Mouse (Mus musculus) heart, embryonic 13.5 days (tissue): ENCODE data around the gene Zfp276. TPM values are rescaled to one million over a fixed set of nuclear protein-coding genes. Genes with fewer than 3 reads are reported as not detected.
"Not testable (repeated sequence)": the region's sequence is repeated elsewhere in the genome, so short reads cannot be mapped to it uniquely, and the experiment has no call there.

ENCODE experiments used
- ATAC-seq: fragments of 200-750 bp; cut with Nextera tagmentation; 2 replicates; pipeline ENCODE4 v1.8.0; 2017; ENCODE audit warnings: moderate TSS enrichment; ENCODE audit not compliant: insufficient number of reproducible peaks, low FRiP score, low TSS enrichment; ENCODE audit errors: extremely low read depth
- H3K27ac ChIP-seq: fragments of 300-500 bp; sonication (generic); replicated peaks from 2 replicates; pipeline ENCODE4 v1.5.1; 2015; ENCODE audit warnings: moderate library complexity, mild to moderate bottlenecking, inconsistent platforms
- H3K27me3 ChIP-seq: fragments of 300-500 bp; sonication (generic); replicated peaks from 2 replicates; pipeline ENCODE4 v1.6.1; 2015; ENCODE audit warnings: mild to moderate bottlenecking, inconsistent platforms
- H3K36me3 ChIP-seq: fragments of 300-500 bp; sonication (generic); 2 replicates; pipeline ENCODE4 v1.6.1; 2015; ENCODE audit warnings: mild to moderate bottlenecking, inconsistent platforms
- H3K4me1 ChIP-seq: fragments of 300-500 bp; sonication (generic); 2 replicates; pipeline ENCODE4 v1.6.1; 2015; ENCODE audit warnings: inconsistent platforms
- H3K4me2 ChIP-seq: fragments of 300-500 bp; sonication (generic); 2 replicates; pipeline ENCODE4 v1.6.1; 2015; ENCODE audit warnings: inconsistent platforms, mild to moderate bottlenecking, moderate library complexity
- H3K4me3 ChIP-seq: fragments of 300-500 bp; sonication (generic); 2 replicates; pipeline ENCODE4 v1.5.1; 2015; ENCODE audit warnings: moderate library complexity, mild to moderate bottlenecking, inconsistent platforms
- H3K9ac ChIP-seq: fragments of 300-500 bp; sonication (generic); 2 replicates; pipeline ENCODE4 v1.6.1; 2015; ENCODE audit warnings: inconsistent platforms, mild to moderate bottlenecking, moderate library complexity
- H3K9me3 ChIP-seq: fragments of 300-500 bp; sonication (generic); 2 replicates; pipeline ENCODE4 v1.6.1; 2016; ENCODE audit warnings: inconsistent platforms
- WGBS: fragments of 180-500 bp; shearing (Covaris S2); methylation state at CpG from one replicate; pipeline ENCODE4 v1.1.7; 2015; ENCODE audit warnings: mixed read lengths; 5-methylcytosine and 5-hydroxymethylcytosine counted together
- polyA plus RNA-seq: library from polyadenylated mRNA; unstranded; fragments of >200 nt; fragmentation: Nextera tagmentation; extraction: Ambion mirVana; gene quantifications from 2 replicates; pipeline ENCODE4 v1.2.1, GENCODE M21; 2015

Zfp276 gene
- polyA plus RNA-seq, 1 experiment from 2014 or later, result 12.7 TPM

- Histone ChIP-seq H3K27me3 (no peaks in the 10 kb centered on the region), H3K4me3 (no peak overlapping the region), H3K4me1 (peaks cover 12% of the 10 kb centered on the region), H3K4me2 (no peak overlapping the region), H3K27ac (no peak overlapping the region), H3K9me3 (no peaks in the 10 kb centered on the region), H3K36me3 (peaks cover 83% of the 10 kb centered on the region), H3K9ac (no peak overlapping the region)
- WGBS, result 91% methylated on average over 8 of the region's 8 CpGs
- no peak for ATAC-seq
These were observed 5.4 kb upstream of the Zfp276 start for GRCm38 (mm10) chr8:123248596-123248995.

DNA sequence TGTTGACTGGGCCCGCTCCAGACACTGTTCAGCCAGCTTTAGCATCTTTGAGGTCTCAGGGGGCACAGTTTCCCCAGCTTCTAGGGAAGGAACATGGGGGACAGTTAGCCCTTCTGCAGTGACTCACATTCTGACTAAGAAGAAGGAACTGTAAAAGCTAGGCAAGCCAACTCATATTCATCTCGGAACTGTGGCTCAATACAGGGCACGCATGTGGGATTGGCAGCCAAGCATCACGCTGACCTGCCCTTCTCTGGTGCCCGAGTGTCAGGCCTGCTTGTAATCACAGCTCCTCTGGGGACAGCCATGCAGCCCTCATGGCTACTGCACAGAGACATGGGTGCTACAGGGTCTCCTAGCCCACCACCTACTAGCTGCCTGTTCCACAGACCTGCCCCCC is 3.1 kb upstream of the Zfp276 start:
- peaks cover 24% of the 10 kb centered on the region for H3K4me1 ChIP-seq
- H3K9ac ChIP-seq, result no peak overlapping the region
- ATAC-seq, result no peak
- WGBS, result 89% methylated on average over 5 of the region's 5 CpGs
- no peak overlapping the region for H3K4me2 ChIP-seq
- H3K4me3 ChIP-seq, result no peak overlapping the region
- no peak overlapping the region for H3K27ac ChIP-seq
- no peaks in the 10 kb centered on the region for H3K9me3 ChIP-seq
- no peaks in the 10 kb centered on the region for H3K27me3 ChIP-seq
- peaks cover 64% of the 10 kb centered on the region for H3K36me3 ChIP-seq

DNA sequence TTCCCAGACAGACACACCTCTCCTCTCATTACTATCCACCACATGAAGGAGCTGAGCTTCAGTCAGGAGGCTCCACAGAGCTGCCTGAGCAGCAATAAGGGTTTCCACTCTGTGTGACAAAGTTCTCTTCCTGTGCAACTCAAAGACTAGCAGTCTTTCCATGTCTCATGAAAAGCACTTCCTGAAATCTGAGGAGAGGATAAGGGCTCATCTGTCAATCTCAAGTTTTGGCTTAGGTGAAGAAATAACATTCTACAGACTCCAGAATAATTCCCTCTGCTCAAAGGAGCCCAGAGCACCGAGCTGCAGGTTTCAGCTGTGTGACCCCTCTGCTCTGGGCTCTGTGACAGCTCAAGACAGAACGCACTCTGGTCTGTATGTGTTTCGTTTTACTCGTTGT is 1.1 kb upstream of the Zfp276 start:
- Histone ChIP-seq H3K36me3 (peaks cover 64% of the 10 kb centered on the region), H3K9me3 (no peaks in the 10 kb centered on the region), H3K27ac (peak overlapping the region; percentile 90; the same call in 1 of the 2 replicates), H3K9ac (peak overlapping the region; percentile 98), H3K4me2 (peak overlapping the region; percentile 96), H3K4me3 (peak overlapping the region; percentile 88), H3K27me3 (no peaks in the 10 kb centered on the region), H3K4me1 (peaks cover 27% of the 10 kb centered on the region)
- ATAC-seq, result no peak
- 48% methylated on average over 4 of the region's 4 CpGs for WGBS

DNA sequence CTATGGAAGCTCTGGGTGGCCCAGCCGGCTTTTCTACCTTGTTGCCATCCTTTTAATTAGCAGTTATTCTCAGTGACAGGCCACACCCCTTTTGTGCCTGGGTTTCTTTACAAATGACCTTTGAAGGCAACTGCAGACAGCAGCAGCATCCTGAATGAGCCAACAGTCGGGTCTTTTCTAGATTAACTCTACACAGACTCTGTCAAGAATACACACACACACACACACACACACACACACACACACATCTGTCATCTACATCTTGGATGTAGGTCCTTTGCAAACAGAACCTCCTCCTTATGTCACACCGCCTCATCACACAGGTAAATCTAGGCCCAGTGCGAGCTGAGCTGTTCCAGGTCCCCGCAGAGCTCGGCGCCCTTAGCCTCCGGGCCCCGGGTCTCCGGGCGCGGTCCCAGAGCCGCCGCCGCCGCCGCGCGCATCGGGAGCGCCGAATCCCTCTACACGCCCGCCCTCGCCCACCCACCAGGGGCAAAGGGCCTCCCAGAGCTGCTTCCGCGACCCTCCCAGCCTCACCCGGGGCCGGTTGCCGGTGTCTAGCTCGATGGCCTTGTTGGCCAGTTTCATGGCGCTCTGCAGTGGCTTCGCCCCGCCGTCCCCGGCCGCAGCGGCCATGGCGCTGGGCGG is 420 bp upstream of the Zfp276 start:
- Histone ChIP-seq H3K27me3 (no peaks in the 10 kb centered on the region), H3K4me1 (peaks cover 27% of the 10 kb centered on the region), H3K36me3 (peaks cover 64% of the 10 kb centered on the region), H3K9me3 (no peaks in the 10 kb centered on the region), H3K9ac (peak overlapping the region; percentile 98), H3K4me2 (peak overlapping the region; percentile 96), H3K4me3 (peak overlapping the region; percentile 88), H3K27ac (peak overlapping the region; percentile 90)
- peak; percentile 6; the same call in 1 of the 2 replicates for ATAC-seq
- WGBS, result under 1% methylated on average over 30 of the region's 40 CpGs

DNA sequence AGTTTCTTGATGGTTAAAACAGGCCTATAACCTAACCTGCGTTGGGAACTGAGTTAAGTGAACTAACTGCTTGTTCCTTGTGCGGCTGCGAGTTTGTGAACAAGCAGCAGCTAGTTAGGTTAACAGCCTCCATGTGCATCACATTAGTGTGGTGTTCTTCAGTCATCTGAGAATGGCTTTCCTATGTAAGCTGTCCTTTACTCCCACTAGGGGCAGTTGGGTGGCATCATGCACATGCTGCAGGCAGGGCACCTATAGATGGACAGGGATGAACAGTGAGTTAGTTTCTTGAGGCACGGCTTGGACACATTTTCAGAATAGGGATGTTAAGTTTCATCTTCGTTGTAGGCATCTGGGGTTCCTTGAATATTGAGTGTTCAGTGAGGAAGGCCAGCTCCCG is 1.2 kb downstream of the Zfp276 start:
- H3K4me2 ChIP-seq, result peak overlapping the region; percentile 96
- WGBS, result 63% methylated on average over 6 of the region's 6 CpGs
- no peak overlapping the region for H3K27ac ChIP-seq
- H3K9me3 ChIP-seq, result no peaks in the 10 kb centered on the region
- no peak for ATAC-seq
- H3K4me1 ChIP-seq, result peaks cover 27% of the 10 kb centered on the region
- H3K36me3 ChIP-seq, result peaks cover 64% of the 10 kb centered on the region
- peak overlapping the region; percentile 88 for H3K4me3 ChIP-seq
- peak overlapping the region; percentile 98 for H3K9ac ChIP-seq
- H3K27me3 ChIP-seq, result no peaks in the 10 kb centered on the region

- Histone ChIP-seq H3K27ac (no peak overlapping the region), H3K27me3 (no peaks in the 10 kb centered on the region), H3K4me3 (no peak overlapping the region), H3K9ac (no peak overlapping the region), H3K9me3 (no peaks in the 10 kb centered on the region), H3K4me1 (peaks cover 27% of the 10 kb centered on the region), H3K4me2 (no peak overlapping the region), H3K36me3 (peaks cover 60% of the 10 kb centered on the region)
- ATAC-seq, result no peak
- WGBS, result 84% methylated on average over 3 of the region's 3 CpGs
These were observed 3.1 kb downstream of the Zfp276 start for GRCm38 (mm10) chr8:123257114-123257513.

GRCm38 (mm10) chr8:123257593-123257992 is 3.6 kb downstream of the Zfp276 start:
- Histone ChIP-seq H3K36me3 (peaks cover 64% of the 10 kb centered on the region), H3K4me1 (peaks cover 24% of the 10 kb centered on the region)
- not testable (repeated sequence) for H3K4me2 ChIP-seq, H3K4me3 ChIP-seq, H3K27me3 ChIP-seq, H3K9ac ChIP-seq, ATAC-seq, H3K27ac ChIP-seq, H3K9me3 ChIP-seq
- 83% methylated on average over 8 of the region's 8 CpGs for WGBS

GRCm38 (mm10) chr8:123267926-123268656 is 14.1 kb downstream of the Zfp276 start:
- 76% methylated on average over 14 of the region's 14 CpGs for WGBS
- H3K4me2 ChIP-seq, result no peak overlapping the region
- H3K9me3 ChIP-seq, result no peaks in the 10 kb centered on the region
- H3K9ac ChIP-seq, result no peak overlapping the region
- peaks cover 84% of the 10 kb centered on the region for H3K36me3 ChIP-seq
- H3K27me3 ChIP-seq, result no peaks in the 10 kb centered on the region
- H3K27ac ChIP-seq, result 0 out of 2 replicates have a peak overlapping the region, but pooled peaks have one; percentile 8
- H3K4me3 ChIP-seq, result no peak overlapping the region
- H3K4me1 ChIP-seq, result no peaks in the 10 kb centered on the region
- no peak; the same call in 1 of the 2 replicates for ATAC-seq

DNA sequence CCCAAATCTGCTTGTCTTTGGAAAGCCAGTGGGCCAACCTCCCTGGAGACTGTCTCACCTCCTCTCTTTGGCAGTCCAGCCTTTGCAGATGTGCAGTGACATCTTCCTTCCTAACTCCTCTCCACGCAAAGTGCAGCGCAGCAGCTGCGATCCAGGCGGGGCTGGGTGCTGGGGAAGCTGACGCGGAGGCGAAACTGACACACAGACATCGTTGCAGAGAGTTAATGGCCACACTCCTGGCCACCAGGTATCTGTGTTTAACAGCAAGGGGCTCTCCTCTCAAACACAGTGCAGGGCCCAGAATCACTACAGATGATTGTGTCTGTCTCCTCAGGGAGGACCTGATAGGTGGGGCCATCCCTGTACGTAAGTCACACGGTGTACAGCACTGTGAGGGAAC is 17.2 kb downstream of the Zfp276 start:
- 89% methylated on average over 10 of the region's 10 CpGs for WGBS
- peaks cover 68% of the 10 kb centered on the region for H3K36me3 ChIP-seq
- H3K27me3 ChIP-seq, result no peaks in the 10 kb centered on the region

GRCm38 (mm10) chr8:123271901-123272300 is 17.9 kb downstream of the Zfp276 start:
- H3K4me1 ChIP-seq, result no peaks in the 10 kb centered on the region
- 64% methylated on average over 4 of the region's 4 CpGs for WGBS
- peaks cover 65% of the 10 kb centered on the region for H3K36me3 ChIP-seq
- no peak overlapping the region for H3K9ac ChIP-seq
- no peak overlapping the region for H3K27ac ChIP-seq
- H3K4me3 ChIP-seq, result no peak overlapping the region
- H3K27me3 ChIP-seq, result no peaks in the 10 kb centered on the region
- ATAC-seq, result no peak
- H3K9me3 ChIP-seq, result no peaks in the 10 kb centered on the region
- no peak overlapping the region for H3K4me2 ChIP-seq

More for the DNA sequence above, 17.2 kb downstream of the Zfp276 start:
- H3K9me3 ChIP-seq, result no peaks in the 10 kb centered on the region
- no peak overlapping the region for H3K9ac ChIP-seq
- no peak overlapping the region for H3K4me3 ChIP-seq
- no peaks in the 10 kb centered on the region for H3K4me1 ChIP-seq
- no peak overlapping the region for H3K4me2 ChIP-seq
- no peak overlapping the region for H3K27ac ChIP-seq
- no peak for ATAC-seq

GRCm38 (mm10) chr8:123274447-123274846 is 20.5 kb downstream of the Zfp276 start:
- 83% methylated on average over 5 of the region's 5 CpGs for WGBS
- H3K36me3 ChIP-seq, result peaks cover 45% of the 10 kb centered on the region
- no peak overlapping the region for H3K27ac ChIP-seq
- H3K27me3 ChIP-seq, result no peaks in the 10 kb centered on the region
- H3K9me3 ChIP-seq, result no peaks in the 10 kb centered on the region
- no peak overlapping the region for H3K4me3 ChIP-seq
- H3K4me2 ChIP-seq, result no peak overlapping the region
- no peak for ATAC-seq
- H3K9ac ChIP-seq, result no peak overlapping the region
- H3K4me1 ChIP-seq, result no peaks in the 10 kb centered on the region
